Mouse (Mus musculus) ES-E14 (cell line): ENCODE data around the gene Dock10.

Experiments used
- CHD2 ChIP-seq: IDR thresholded peaks from 2 replicates; pipeline ENCODE4 v1.6.1; 2014; ENCODE audit warnings: mild to moderate bottlenecking, low read depth, low read length, inconsistent platforms
- MAFK ChIP-seq: IDR thresholded peaks from 2 replicates; pipeline ENCODE4 v1.6.1; 2014; ENCODE audit warnings: mild to moderate bottlenecking, low read depth, low read length, inconsistent platforms; ENCODE audit not compliant: insufficient read depth
- ZC3H11A ChIP-seq: IDR thresholded peaks from 2 replicates; pipeline ENCODE4 v1.6.1; 2012; ENCODE audit warnings: low read depth, mild to moderate bottlenecking, inconsistent platforms, low read length, borderline replicate concordance

- TF ChIP-seq ZC3H11A (no peak), MAFK (no peak), CHD2 (no peak)
Measured at GRCm38 (mm10) chr1:80652083-80652482, 106.2 kb downstream of the Dock10 start.
